ENCODE assay signal across 9 mouse cellular contexts in the genomic region with DNA sequence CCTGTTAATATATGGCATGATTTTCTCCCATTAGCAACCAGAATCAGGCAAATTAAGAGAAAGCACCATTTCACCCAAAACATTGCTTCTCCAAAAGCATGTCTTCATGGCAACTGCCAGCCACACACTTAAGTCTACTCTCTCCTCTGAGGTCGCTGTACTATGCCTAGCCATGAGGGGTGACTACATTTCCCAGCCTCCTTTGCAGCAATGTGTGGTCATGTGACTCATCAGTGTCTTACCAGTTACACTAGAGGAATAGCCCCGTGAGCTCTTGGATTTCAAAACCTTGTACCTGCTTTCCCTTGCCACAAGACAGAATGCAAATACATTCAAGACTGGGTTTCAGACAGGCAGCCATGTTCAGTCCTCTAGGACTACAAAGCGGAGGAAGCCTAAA. TPM values are rescaled to one million over a fixed set of nuclear protein-coding genes. Genes with fewer than 3 reads are reported as not detected.
A peak's percentile ranks its signal among the peaks of the same experiment; 100 is the strongest.
DNase-seq lines count a peak whose midpoint lies in the region; ATAC-seq and TF ChIP-seq lines count a peak whose summit lies in the region.
"Had no signal": no experiment of that assay in that cellular context is flagged by ENCODE, and none has a peak within 500 bp of the region (broad histone marks: within the 10 kb centered on the region; RNA-seq: fewer than 3 reads in every experiment).

No protein-coding gene starts in this region.

- 57% methylated on average over 3 of the region's 3 CpGs for WGBS in midbrain, embryonic 13.5 days
- WGBS in midbrain, embryonic 16.5 days: 61% methylated on average over 3 of the region's 3 CpGs
- WGBS in stomach, postnatal 0 days: 57% methylated on average over 3 of the region's 3 CpGs

- H3K9ac ChIP-seq in midbrain, embryonic 13.5 days (replicated peaks): no peak overlapping the region
- no peak overlapping the region for H3K9ac ChIP-seq in midbrain, embryonic 16.5 days (ENCODE audit: low read depth, low read length)
- no peak overlapping the region for H3K9ac ChIP-seq in stomach, postnatal 0 days (ENCODE audit: low read length)

- H3K4me1 ChIP-seq in midbrain, embryonic 13.5 days (replicated peaks): peaks cover 11% of the 10 kb centered on the region
- peaks cover 4% of the 10 kb centered on the region; the same call in 1 of the 2 replicates for H3K4me1 ChIP-seq in midbrain, embryonic 16.5 days (ENCODE audit: control insufficient read depth, insufficient read depth, low read length)
- H3K4me1 ChIP-seq in stomach, postnatal 0 days (replicated peaks; ENCODE audit: control insufficient read depth, insufficient read depth): no peaks in the 10 kb centered on the region

- H3K9me3 ChIP-seq in midbrain, embryonic 13.5 days: no peaks in the 10 kb centered on the region; the same call in 1 of the 2 replicates
- no peaks in the 10 kb centered on the region for H3K9me3 ChIP-seq in midbrain, embryonic 16.5 days (replicated peaks; ENCODE audit: control insufficient read depth, low read length, poor library complexity, severe bottlenecking)
- H3K9me3 ChIP-seq in stomach, postnatal 0 days (ENCODE audit: control insufficient read depth, low read length): no peaks in the 10 kb centered on the region

- H3K4me3 ChIP-seq in midbrain, embryonic 13.5 days (replicated peaks): no peak overlapping the region
- H3K4me3 ChIP-seq in midbrain, embryonic 16.5 days (ENCODE audit: low read depth, low read length): no peak overlapping the region
- no peak overlapping the region for H3K4me3 ChIP-seq in stomach, postnatal 0 days (ENCODE audit: low read depth, low read length)

- ATAC-seq in midbrain, embryonic 13.5 days: peak; percentile 73; the same call in 1 of the 2 replicates
- ATAC-seq in midbrain, embryonic 16.5 days: no peak; the same call in 1 of the 2 replicates
- ATAC-seq in stomach, postnatal 0 days (ENCODE audit: low FRiP score, low TSS enrichment): peak; percentile 83

- no peak overlapping the region for H3K27ac ChIP-seq in midbrain, embryonic 13.5 days
- H3K27ac ChIP-seq in midbrain, embryonic 16.5 days (ENCODE audit: low read length): no peak overlapping the region
- no peak overlapping the region for H3K27ac ChIP-seq in stomach, postnatal 0 days (replicated peaks)

- peaks cover 27% of the 10 kb centered on the region for H3K36me3 ChIP-seq in midbrain, embryonic 13.5 days
- H3K36me3 ChIP-seq in midbrain, embryonic 16.5 days (ENCODE audit: control insufficient read depth, insufficient read depth, low read length): peaks cover 5% of the 10 kb centered on the region; the same call in 1 of the 2 replicates
- H3K36me3 ChIP-seq in stomach, postnatal 0 days (ENCODE audit: control insufficient read depth, insufficient read depth, low read length): no peaks in the 10 kb centered on the region

- peak; percentile 34 for DNase-seq in adrenal gland, postnatal 14 days
- DNase-seq in adrenal gland, adult 8-10 months: no peak
- peak; percentile 57 to 58 for DNase-seq in kidney, postnatal 36 days
- DNase-seq in stomach, postnatal 0 days (ENCODE audit: low spot score): peak; percentile 43
- no peak for DNase-seq in gastrocnemius, postnatal 10 days
- DNase-seq in heart, postnatal 36 days: no peak
- DNase-seq: cerebellum, adult 9-11 months had no signal

- TF ChIP-seq EP300 in stomach, postnatal 0 days (optimal IDR thresholded peaks at IDR 0.05): no peak

- H3K4me2 ChIP-seq in midbrain, embryonic 13.5 days (replicated peaks): no peak overlapping the region
- H3K4me2 ChIP-seq in midbrain, embryonic 16.5 days (ENCODE audit: low read length): no peak overlapping the region
- no peak overlapping the region for H3K4me2 ChIP-seq in stomach, postnatal 0 days (replicated peaks; ENCODE audit: low read depth)

- H3K27me3 ChIP-seq in midbrain, embryonic 13.5 days: no peaks in the 10 kb centered on the region
- no peaks in the 10 kb centered on the region for H3K27me3 ChIP-seq in midbrain, embryonic 16.5 days (ENCODE audit: control insufficient read depth, insufficient read depth, low read depth, low read length)
- H3K27me3 ChIP-seq in stomach, postnatal 0 days (ENCODE audit: control insufficient read depth, insufficient read depth, low read length): no peaks in the 10 kb centered on the region

- intact Hi-C loops in heart, postnatal 36 days (cut with DNase I): no loop called here

- no peak for TF ChIP-seq CTCF in stomach, postnatal 0 days (IDR thresholded peaks at IDR 0.05; ENCODE audit: low read depth)

RNA-seq across cellular contexts. Expression of a gene that starts 8.6 kb away (rescaled TPM):
- total RNA-seq in adrenal gland, postnatal 14 days (2021): 4.4 and 5.1 TPM in 2 replicates
- 1 to 10 TPM; 1.2 to 2.0 (median 1.6) TPM for total RNA-seq in adrenal gland, adult 8-10 months (2022)
- 40.1 and 40.9 TPM in 2 replicates for polyA plus RNA-seq in midbrain, embryonic 13.5 days (2015; fragmentation: Nextera tagmentation; extraction: Ambion mirVana)
- polyA plus RNA-seq in midbrain, embryonic 16.5 days (2015; fragmentation: Nextera tagmentation; extraction: Ambion mirVana): 34.4 and 42.1 TPM in 2 replicates
- 4.6 and 5.2 TPM in 2 replicates for polyA plus RNA-seq in stomach, postnatal 0 days (2015; fragmentation: Nextera tagmentation; extraction: Ambion mirVana)
- 1 to 10 TPM; 4.3 to 7.7 TPM for total RNA-seq in gastrocnemius, postnatal 10 days (2021)
- total RNA-seq in heart, postnatal 36 days (2021): 1 to 10 TPM; 2.1 to 2.2 TPM

RNA-seq across cellular contexts. Expression of a gene that starts 58.6 kb away (rescaled TPM):
- 43.2 and 46.0 TPM in 2 replicates for total RNA-seq in adrenal gland, postnatal 14 days (2021)
- 10 to 100 TPM; 36.7 to 50.4 (median 48.6) TPM for total RNA-seq in adrenal gland, adult 8-10 months (2022)
- polyA plus RNA-seq in midbrain, embryonic 13.5 days (2015; fragmentation: Nextera tagmentation; extraction: Ambion mirVana): 30.7 and 32.1 TPM in 2 replicates
- polyA plus RNA-seq in midbrain, embryonic 16.5 days (2015; fragmentation: Nextera tagmentation; extraction: Ambion mirVana): 36.4 and 38.1 TPM in 2 replicates
- 45.8 and 46.1 TPM in 2 replicates for polyA plus RNA-seq in stomach, postnatal 0 days (2015; fragmentation: Nextera tagmentation; extraction: Ambion mirVana)
- 10 to 100 TPM; 39.4 to 42.5 TPM for total RNA-seq in gastrocnemius, postnatal 10 days (2021)
- total RNA-seq in heart, postnatal 36 days (2021): 10 to 100 TPM; 33.1 to 39.2 TPM

Comparison
In these comparisons a context has a peak if more than half of its experiments do, and no peak if none do; other contexts are left out.
1. DNase-seq: peak in adrenal gland, postnatal 14 days (single experiment), kidney, postnatal 36 days (2 of 2) and stomach, postnatal 0 days (single experiment); none in adrenal gland, adult 8-10 months (single experiment), gastrocnemius, postnatal 10 days (single experiment) and heart, postnatal 36 days (0 of 2).